Mouse (Mus musculus) hindbrain, embryonic 12.5 days (tissue): ENCODE measurements around the gene Cdk18. TPM values are rescaled to one million over a fixed set of nuclear protein-coding genes. Genes with fewer than 3 reads are reported as not detected.
"Not testable (repeated sequence)": the region's sequence is repeated elsewhere in the genome, so short reads cannot be mapped to it uniquely, and the experiment has no call there.

Source experiments
- ATAC-seq: fragments of 200-750 bp; cut with Nextera tagmentation; 2 replicates; pipeline ENCODE4 v1.8.0; 2017; ENCODE audit warnings: moderate TSS enrichment; ENCODE audit not compliant: low FRiP score
- H3K27ac ChIP-seq: fragments of 300-500 bp; sonication (generic); 2 replicates; pipeline ENCODE4 v1.5.1; 2016; ENCODE audit warnings: mild to moderate bottlenecking
- H3K27me3 ChIP-seq: fragments of 300-500 bp; sonication (generic); 2 replicates; pipeline ENCODE4 v1.6.1; 2016; ENCODE audit warnings: mild to moderate bottlenecking
- H3K36me3 ChIP-seq: fragments of 300-500 bp; sonication (generic); 2 replicates; pipeline ENCODE4 v1.6.1; 2016; ENCODE audit warnings: mild to moderate bottlenecking
- H3K4me1 ChIP-seq: fragments of 300-500 bp; sonication (generic); 2 replicates; pipeline ENCODE4 v1.6.1; 2016
- H3K4me2 ChIP-seq: fragments of 300-500 bp; sonication (generic); replicated peaks from 2 replicates; pipeline ENCODE4 v1.6.1; 2016; ENCODE audit warnings: mild to moderate bottlenecking
- H3K4me3 ChIP-seq: fragments of 300-500 bp; sonication (generic); 2 replicates; pipeline ENCODE4 v1.5.1; 2016; ENCODE audit warnings: mild to moderate bottlenecking
- H3K9ac ChIP-seq: fragments of 300-500 bp; sonication (generic); 2 replicates; pipeline ENCODE4 v1.6.1; 2016; ENCODE audit warnings: mild to moderate bottlenecking, moderate library complexity
- H3K9me3 ChIP-seq: fragments of 300-500 bp; sonication (generic); replicated peaks from 2 replicates; pipeline ENCODE4 v1.6.1; 2016; ENCODE audit warnings: mild to moderate bottlenecking
- whole genome bisulfite sequencing: fragments of 180-500 bp; shearing (Covaris S2); methylation state at CpG from one replicate; pipeline ENCODE4 v1.1.7; 2016; 5-methylcytosine and 5-hydroxymethylcytosine counted together
- polyA plus RNA-seq: library from polyadenylated mRNA; unstranded; fragments of >200 nt; fragmentation: Nextera tagmentation; extraction: Ambion mirVana; gene quantifications from 2 replicates; pipeline ENCODE4 v1.2.1, GENCODE M21; 2016

Gene Cdk18
- polyA plus RNA-seq, result 0.99 and 1.4 TPM in 2 replicates

GRCm38 (mm10) chr1:132139416-132139864 lies at the start of gene Cdk18:
Cdk18 (minus strand) TSS chr1:132139684.
- 0 out of 2 replicates have a peak, but pooled peaks have one; percentile 16 for ATAC-seq
- H3K4me2 ChIP-seq, result peak within 1 kb of the TSS; percentile 98
- no peak within 1 kb of the TSS for H3K27ac ChIP-seq
- H3K36me3 ChIP-seq, result no peaks in the 10 kb centered on the region
- peak within 1 kb of the TSS; percentile 52 for H3K4me3 ChIP-seq
- peak within 1 kb of the TSS; percentile 66 for H3K9ac ChIP-seq
- under 1% methylated on average over 30 of the region's 30 CpGs for WGBS
- peaks cover 27% of the 10 kb centered on the region for H3K4me1 ChIP-seq
- peaks cover 42% of the 10 kb centered on the region for H3K27me3 ChIP-seq
- H3K9me3 ChIP-seq, result no peaks in the 10 kb centered on the region

DNA sequence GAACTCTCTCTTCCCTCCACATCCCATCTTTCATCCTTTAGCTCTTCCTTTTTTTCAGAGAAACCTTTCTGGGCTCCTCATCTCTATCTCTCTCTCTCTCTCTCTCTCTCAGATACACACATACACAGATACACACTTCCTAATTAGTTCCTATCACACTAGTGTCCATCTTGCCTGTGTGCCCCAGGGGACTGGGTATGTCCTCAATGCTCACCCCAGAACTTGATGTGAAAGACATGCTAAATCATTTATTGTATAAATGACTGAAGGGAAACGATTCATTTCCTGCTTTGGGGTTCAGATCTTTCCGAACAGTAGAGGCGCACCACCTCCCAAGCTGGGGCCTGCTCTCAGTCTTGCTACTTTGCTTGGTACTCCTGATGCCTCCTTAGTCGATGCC lies 49.7 kb upstream of the Cdk18 start:
- 43% methylated on average over 4 of the region's 4 CpGs for WGBS
- peak overlapping the region; percentile 91; the same call in 1 of the 2 replicates for H3K4me3 ChIP-seq
- peak overlapping the region; percentile 100 for H3K27ac ChIP-seq
- peaks cover 43% of the 10 kb centered on the region for H3K4me1 ChIP-seq
- H3K9ac ChIP-seq, result no peak overlapping the region; the same call in 1 of the 2 replicates
- H3K36me3 ChIP-seq, result no peaks in the 10 kb centered on the region
- H3K9me3 ChIP-seq, result no peaks in the 10 kb centered on the region
- peaks cover 10% of the 10 kb centered on the region for H3K27me3 ChIP-seq
- peak overlapping the region; percentile 69 for H3K4me2 ChIP-seq
- no peak for ATAC-seq

GRCm38 (mm10) chr1:132188442-132189066 lies 49.1 kb upstream of the Cdk18 start:
- no peak overlapping the region for H3K27ac ChIP-seq
- H3K27me3 ChIP-seq, result peaks cover 10% of the 10 kb centered on the region
- ATAC-seq, result no peak
- 50% methylated on average over 9 of the region's 9 CpGs for WGBS
- H3K9me3 ChIP-seq, result no peaks in the 10 kb centered on the region
- H3K9ac ChIP-seq, result no peak overlapping the region
- no peak overlapping the region for H3K4me2 ChIP-seq
- H3K4me3 ChIP-seq, result no peak overlapping the region
- peaks cover 37% of the 10 kb centered on the region for H3K4me1 ChIP-seq
- H3K36me3 ChIP-seq, result no peaks in the 10 kb centered on the region

GRCm38 (mm10) chr1:132186303-132186702 lies 46.8 kb upstream of the Cdk18 start:
- WGBS, result 90% methylated on average over 4 of the region's 4 CpGs
- Histone ChIP-seq H3K9me3 (no peaks in the 10 kb centered on the region), H3K4me3 (no peak overlapping the region), H3K4me1 (peaks cover 17% of the 10 kb centered on the region), H3K27ac (no peak overlapping the region), H3K27me3 (peaks cover 10% of the 10 kb centered on the region), H3K9ac (no peak overlapping the region), H3K36me3 (no peaks in the 10 kb centered on the region), H3K4me2 (no peak overlapping the region)
- no peak for ATAC-seq

DNA sequence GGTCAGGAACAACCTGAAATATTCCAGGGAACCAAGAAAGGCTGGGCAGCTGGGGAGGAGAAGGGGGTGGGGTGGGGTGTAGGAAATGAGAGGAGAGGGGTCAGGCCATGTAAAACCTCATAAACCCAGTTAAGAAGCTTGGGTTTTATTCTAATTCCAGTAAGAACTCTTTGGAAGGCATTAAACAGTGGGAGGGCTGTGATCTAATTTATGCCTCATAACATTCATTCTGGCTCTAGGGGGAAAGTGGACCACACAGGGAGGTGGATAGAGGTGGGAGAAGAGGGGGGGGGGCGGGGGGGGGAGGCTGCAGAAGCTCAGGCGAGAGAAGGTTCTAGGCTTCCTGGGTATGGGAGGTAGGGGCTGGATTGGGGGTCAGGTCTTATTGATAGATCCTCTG lies 32.1 kb upstream of the Cdk18 start:
- H3K27me3 ChIP-seq, result no peaks in the 10 kb centered on the region
- no peak overlapping the region for H3K4me3 ChIP-seq
- 29% methylated on average over 1 of the region's 2 CpGs for WGBS
- H3K27ac ChIP-seq, result no peak overlapping the region
- no peaks in the 10 kb centered on the region for H3K36me3 ChIP-seq
- no peak overlapping the region for H3K4me2 ChIP-seq
- H3K9ac ChIP-seq, result no peak overlapping the region
- peaks cover 29% of the 10 kb centered on the region for H3K4me1 ChIP-seq
- no peak for ATAC-seq
- no peaks in the 10 kb centered on the region for H3K9me3 ChIP-seq

DNA sequence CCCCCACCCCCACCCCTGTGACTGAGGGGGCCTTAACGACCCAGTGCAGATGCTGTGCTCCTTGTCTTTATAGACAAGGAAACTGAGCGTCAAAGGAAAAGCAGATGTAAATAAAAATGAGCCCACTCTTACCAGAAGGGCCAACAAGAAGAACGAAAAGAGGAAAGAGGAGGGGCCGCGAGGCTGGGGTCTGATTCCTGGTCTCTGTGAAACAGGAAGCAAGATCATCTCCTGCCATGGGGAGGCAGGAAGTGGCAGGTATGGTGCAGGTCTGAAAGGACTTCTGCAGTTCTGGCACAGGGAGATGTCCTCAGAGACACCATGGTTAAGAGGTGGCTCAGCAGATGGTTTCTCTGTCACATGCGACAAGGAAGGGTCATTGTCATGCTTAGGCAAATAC lies 31.2 kb upstream of the Cdk18 start:
- WGBS, result 62% methylated on average over 6 of the region's 6 CpGs
- Histone ChIP-seq H3K36me3 (no peaks in the 10 kb centered on the region), H3K4me3 (no peak overlapping the region), H3K27ac (no peak overlapping the region; the same call in 1 of the 2 replicates), H3K4me1 (peaks cover 29% of the 10 kb centered on the region), H3K27me3 (no peaks in the 10 kb centered on the region), H3K9ac (no peak overlapping the region), H3K4me2 (no peak overlapping the region), H3K9me3 (no peaks in the 10 kb centered on the region)
- no peak for ATAC-seq

DNA sequence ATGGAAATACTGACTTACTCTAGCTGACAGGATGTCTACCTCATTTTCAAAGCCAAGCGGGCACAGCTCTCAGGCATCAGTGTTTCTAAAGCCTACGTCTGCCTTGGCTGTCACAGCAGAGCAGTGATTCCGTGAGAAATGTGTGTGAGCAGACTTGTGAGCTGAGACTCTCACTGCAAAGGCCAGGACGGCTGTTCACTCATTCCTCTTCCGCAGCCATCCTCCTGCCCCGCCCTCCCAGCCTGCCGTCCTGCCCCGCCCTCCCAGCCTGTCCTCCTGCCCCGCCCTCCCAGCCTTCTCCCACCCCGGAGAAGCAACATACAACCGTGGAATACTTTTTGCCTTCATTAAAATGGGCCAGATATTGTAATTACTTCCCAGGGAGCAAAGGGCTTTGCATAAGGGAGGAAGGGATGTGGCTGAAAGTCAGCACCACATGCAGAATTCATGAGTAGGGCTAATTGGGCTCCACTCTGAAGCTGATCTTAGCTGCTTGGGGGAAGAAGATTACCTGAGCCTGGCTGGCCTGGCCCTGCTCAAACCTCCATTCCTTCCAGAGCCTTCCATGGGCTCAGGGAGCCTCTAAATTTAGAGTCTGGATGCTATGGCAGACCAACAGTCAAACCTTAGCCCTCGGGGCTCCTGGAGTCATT lies 28.8 kb upstream of the Cdk18 start:
- peak overlapping the region; percentile 76 for H3K27ac ChIP-seq
- H3K36me3 ChIP-seq, result no peaks in the 10 kb centered on the region
- 8% methylated on average over 12 of the region's 12 CpGs for WGBS
- H3K27me3 ChIP-seq, result 0 out of 2 replicates have a peak, but pooled peaks cover under 1% of the 10 kb centered on the region
- ATAC-seq, result peak; percentile 48; the same call in 1 of the 2 replicates
- H3K9ac ChIP-seq, result peak overlapping the region; percentile 36; the same call in 1 of the 2 replicates
- peaks cover 39% of the 10 kb centered on the region for H3K4me1 ChIP-seq
- H3K4me2 ChIP-seq, result peak overlapping the region; percentile 44
- no peak overlapping the region for H3K4me3 ChIP-seq
- no peaks in the 10 kb centered on the region for H3K9me3 ChIP-seq

- WGBS, result 62% methylated on average over 3 of the region's 3 CpGs
- Histone ChIP-seq H3K9ac (no peak overlapping the region), H3K36me3 (no peaks in the 10 kb centered on the region), H3K27me3 (peaks cover 11% of the 10 kb centered on the region), H3K4me3 (no peak overlapping the region), H3K4me1 (peaks cover 39% of the 10 kb centered on the region), H3K4me2 (no peak overlapping the region), H3K9me3 (no peaks in the 10 kb centered on the region), H3K27ac (no peak overlapping the region)
- no peak for ATAC-seq
These were observed 26.4 kb upstream of the Cdk18 start for GRCm38 (mm10) chr1:132165859-132166258.

DNA sequence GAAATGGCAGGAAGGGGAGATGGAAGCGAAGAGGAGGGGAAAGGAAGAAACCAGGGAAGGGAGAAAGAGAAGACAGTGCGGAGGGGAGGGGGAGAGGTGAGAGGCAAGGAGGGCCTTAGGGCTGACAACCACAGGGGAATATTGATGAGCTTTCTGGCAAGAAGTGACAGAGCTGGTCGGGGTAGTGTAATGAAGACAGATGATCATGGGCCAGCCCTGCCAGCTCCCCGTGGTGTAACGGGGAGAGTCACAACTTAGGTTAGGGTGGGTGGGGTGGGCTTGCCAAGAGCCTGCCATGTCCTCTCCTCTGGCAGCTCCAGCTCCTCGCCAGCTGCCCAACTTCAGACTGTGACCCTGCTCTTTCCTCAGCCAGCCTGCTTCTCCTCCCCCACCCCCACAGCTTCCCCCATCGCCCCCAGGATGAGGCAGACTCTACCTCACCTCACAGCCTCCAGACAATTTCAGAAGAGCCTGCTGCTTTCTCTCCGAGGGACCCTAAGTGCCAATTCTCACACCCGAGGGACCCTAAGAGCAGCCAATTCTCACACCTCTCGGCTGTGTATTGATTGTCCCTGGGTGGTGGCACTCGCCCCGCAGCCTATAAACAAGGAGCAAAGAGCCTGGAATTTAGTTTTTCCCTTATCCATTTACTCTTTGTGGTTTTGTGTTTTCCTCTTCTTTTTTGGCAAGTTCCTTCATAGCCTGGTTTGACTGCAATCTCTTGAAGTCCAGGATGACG lies 25.5 kb upstream of the Cdk18 start:
- H3K4me2 ChIP-seq, result no peak overlapping the region
- H3K27me3 ChIP-seq, result peaks cover 13% of the 10 kb centered on the region
- H3K9me3 ChIP-seq, result no peaks in the 10 kb centered on the region
- no peak overlapping the region for H3K4me3 ChIP-seq
- no peaks in the 10 kb centered on the region for H3K36me3 ChIP-seq
- peaks cover 42% of the 10 kb centered on the region for H3K4me1 ChIP-seq
- H3K9ac ChIP-seq, result no peak overlapping the region
- 24% methylated on average over 13 of the region's 13 CpGs for whole genome bisulfite sequencing
- peak overlapping the region; percentile 78 for H3K27ac ChIP-seq
- ATAC-seq, result peak; percentile 80

- H3K27ac ChIP-seq, H3K4me3 ChIP-seq, H3K9ac ChIP-seq, H3K36me3 ChIP-seq, ATAC-seq, H3K4me2 ChIP-seq, H3K9me3 ChIP-seq: not testable (repeated sequence)
- 57% methylated on average over 9 of the region's 9 CpGs for WGBS
- Histone ChIP-seq H3K27me3 (peaks cover 33% of the 10 kb centered on the region), H3K4me1 (peaks cover 48% of the 10 kb centered on the region)
These were observed 23.1 kb upstream of the Cdk18 start for GRCm38 (mm10) chr1:132162618-132163017.

GRCm38 (mm10) chr1:132161211-132161880 lies 21.9 kb upstream of the Cdk18 start:
- WGBS, result 57% methylated on average over 7 of the region's 7 CpGs
- H3K9ac ChIP-seq, result no peak overlapping the region
- no peak overlapping the region for H3K27ac ChIP-seq
- no peak overlapping the region for H3K4me2 ChIP-seq
- no peak for ATAC-seq
- no peaks in the 10 kb centered on the region for H3K36me3 ChIP-seq
- H3K27me3 ChIP-seq, result peaks cover 33% of the 10 kb centered on the region
- H3K4me1 ChIP-seq, result peaks cover 46% of the 10 kb centered on the region
- H3K4me3 ChIP-seq, result no peak overlapping the region
- no peaks in the 10 kb centered on the region for H3K9me3 ChIP-seq

DNA sequence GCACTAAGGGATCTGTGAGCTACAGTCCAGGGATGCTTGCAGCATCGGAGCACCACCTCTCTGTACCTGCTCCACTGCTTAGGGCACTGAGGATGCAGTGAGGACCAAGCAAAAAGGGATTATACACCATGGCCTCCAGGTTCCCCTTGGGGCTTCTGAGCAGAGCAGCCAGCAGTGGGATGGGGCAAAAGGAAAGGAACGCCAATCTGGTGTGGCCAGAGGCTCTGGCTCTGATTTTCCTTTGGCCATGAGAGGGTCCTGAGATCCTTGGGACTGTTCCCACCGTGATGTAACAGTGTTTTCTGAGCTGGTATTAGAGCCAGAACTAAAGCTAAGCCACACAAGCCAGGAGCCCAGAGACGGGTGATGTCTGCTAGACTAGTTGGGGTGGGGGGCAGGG lies 20.2 kb upstream of the Cdk18 start:
- no peak overlapping the region; the same call in 1 of the 2 replicates for H3K27ac ChIP-seq
- no peak for ATAC-seq
- H3K4me2 ChIP-seq, result no peak overlapping the region
- H3K4me3 ChIP-seq, result no peak overlapping the region
- H3K9ac ChIP-seq, result peak overlapping the region; percentile 13; the same call in 1 of the 2 replicates
- peaks cover 33% of the 10 kb centered on the region for H3K27me3 ChIP-seq
- H3K4me1 ChIP-seq, result peaks cover 41% of the 10 kb centered on the region
- no peaks in the 10 kb centered on the region for H3K36me3 ChIP-seq
- H3K9me3 ChIP-seq, result no peaks in the 10 kb centered on the region
- WGBS, result 56% methylated on average over 4 of the region's 4 CpGs
